Mouse (Mus musculus): ENCODE data around the gene Gpi1.

The Gpi1 gene

GRCm38 (mm10) chr7:34230116-34230515, at the start of gene Gpi1:
Gene Gpi1, minus strand, starts transcription at chr7:34230336.
- DNase-seq (ENCODE audit: low spot score) = peak; percentile 87

- no peak for DNase-seq (ENCODE audit: low spot score)
Observed at GRCm38 (mm10) chr7:34277656-34278055, 47.5 kb upstream of the Gpi1 start.

- DNase-seq (ENCODE audit: low spot score) = no peak
Observed at GRCm38 (mm10) chr7:34276066-34276465, 45.9 kb upstream of the Gpi1 start.

GRCm38 (mm10) chr7:34272465-34272864, 42.3 kb upstream of the Gpi1 start:
- DNase-seq (ENCODE audit: low spot score) = no peak

GRCm38 (mm10) chr7:34268463-34268862, 38.3 kb upstream of the Gpi1 start:
- no peak for DNase-seq (ENCODE audit: low spot score)

GRCm38 (mm10) chr7:34266421-34266820, 36.3 kb upstream of the Gpi1 start:
- no peak for DNase-seq (ENCODE audit: low spot score)

GRCm38 (mm10) chr7:34265876-34266346, 35.8 kb upstream of the Gpi1 start:
- peak; percentile 57 for DNase-seq (ENCODE audit: low spot score)

- DNase-seq (ENCODE audit: low spot score) = no peak
Observed at GRCm38 (mm10) chr7:34263437-34263836, 33.3 kb upstream of the Gpi1 start.

- DNase-seq (ENCODE audit: low spot score) = no peak
Observed at GRCm38 (mm10) chr7:34258407-34258806, 28.3 kb upstream of the Gpi1 start.

- DNase-seq (ENCODE audit: low spot score) = no peak
Observed at GRCm38 (mm10) chr7:34257279-34257678, 27.1 kb upstream of the Gpi1 start.

GRCm38 (mm10) chr7:34255916-34256315, 25.8 kb upstream of the Gpi1 start:
- no peak for DNase-seq (ENCODE audit: low spot score)

- no peak for DNase-seq (ENCODE audit: low spot score)
Observed at GRCm38 (mm10) chr7:34255137-34255536, 25.0 kb upstream of the Gpi1 start.

GRCm38 (mm10) chr7:34252030-34252429, 21.9 kb upstream of the Gpi1 start:
- DNase-seq (ENCODE audit: low spot score) = peak; percentile 49

GRCm38 (mm10) chr7:34250738-34251137, 20.6 kb upstream of the Gpi1 start, which contains the start of gene Gm6096:
Gene Gm6096, plus strand, starts transcription at chr7:34251038.
- DNase-seq (ENCODE audit: low spot score) = no peak

GRCm38 (mm10) chr7:34246870-34247499, 16.8 kb upstream of the Gpi1 start:
- no peak for DNase-seq (ENCODE audit: low spot score)

GRCm38 (mm10) chr7:34242176-34242575, 12.0 kb upstream of the Gpi1 start:
- DNase-seq (ENCODE audit: low spot score) = no peak

GRCm38 (mm10) chr7:34238086-34238485, 8.0 kb upstream of the Gpi1 start:
- DNase-seq (ENCODE audit: low spot score) = no peak

GRCm38 (mm10) chr7:34235602-34236001, 5.5 kb upstream of the Gpi1 start:
- no peak for DNase-seq (ENCODE audit: low spot score)

GRCm38 (mm10) chr7:34234610-34235561, 4.8 kb upstream of the Gpi1 start:
- DNase-seq (ENCODE audit: low spot score) = no peak

GRCm38 (mm10) chr7:34233909-34234609, 3.9 kb upstream of the Gpi1 start:
- peak; percentile 96 for DNase-seq (ENCODE audit: low spot score)

- no peak for DNase-seq (ENCODE audit: low spot score)
Observed at GRCm38 (mm10) chr7:34232785-34233725, 2.9 kb upstream of the Gpi1 start.
